Mouse (Mus musculus) hindbrain, embryonic 16.5 days (tissue): Measurements from ENCODE around the gene Aebp2. TPM values are rescaled to one million over a fixed set of nuclear protein-coding genes. Genes with fewer than 3 reads are reported as not detected.
"Not testable (repeated sequence)": the region's sequence is repeated elsewhere in the genome, so short reads cannot be mapped to it uniquely, and the experiment has no call there.

Experiments used
- ATAC-seq: fragments of 200-750 bp; cut with Nextera tagmentation; 2 replicates; pipeline ENCODE4 v1.8.0; 2017; ENCODE audit warnings: moderate TSS enrichment, moderate library complexity
- H3K27ac ChIP-seq: fragments of 300-500 bp; sonication (generic); 2 replicates; pipeline ENCODE4 v1.5.1; 2014; ENCODE audit warnings: low read depth, mild to moderate bottlenecking, control low read depth, low read length, moderate library complexity
- H3K27me3 ChIP-seq: fragments of 300-500 bp; sonication (generic); replicated peaks from 2 replicates; pipeline ENCODE4 v1.6.1; 2014; ENCODE audit warnings: low read length; ENCODE audit not compliant: control insufficient read depth, insufficient read depth
- H3K36me3 ChIP-seq: fragments of 300-500 bp; sonication (generic); 2 replicates; pipeline ENCODE4 v1.6.1; 2014; ENCODE audit warnings: mild to moderate bottlenecking, low read length, moderate library complexity, mixed read lengths; ENCODE audit not compliant: control insufficient read depth, insufficient read depth
- H3K4me1 ChIP-seq: fragments of 300-500 bp; sonication (generic); 2 replicates; pipeline ENCODE4 v1.6.1; 2014; ENCODE audit warnings: low read depth, low read length; ENCODE audit not compliant: control insufficient read depth, insufficient read depth
- H3K4me2 ChIP-seq: fragments of 300-500 bp; sonication (generic); 2 replicates; pipeline ENCODE4 v1.6.1; 2014; ENCODE audit warnings: mild to moderate bottlenecking, low read length, control low read depth, moderate library complexity
- H3K4me3 ChIP-seq: fragments of 300-500 bp; sonication (generic); 2 replicates; pipeline ENCODE4 v1.5.1; 2014; ENCODE audit warnings: mild to moderate bottlenecking, low read length, control low read depth, moderate library complexity
- H3K9ac ChIP-seq: fragments of 300-500 bp; sonication (generic); 2 replicates; pipeline ENCODE4 v1.6.1; 2014; ENCODE audit warnings: low read depth, mild to moderate bottlenecking, control low read depth, low read length, moderate library complexity
- H3K9me3 ChIP-seq: fragments of 300-500 bp; sonication (generic); 2 replicates; pipeline ENCODE4 v1.6.1; 2014; ENCODE audit warnings: mild to moderate bottlenecking, low read length, moderate library complexity; ENCODE audit not compliant: control insufficient read depth
- WGBS: fragments of 180-500 bp; shearing (Covaris S2); extraction: QIAGEN DNeasy Blood & Tissue Kit; methylation state at CpG from one replicate; pipeline ENCODE4 v1.1.7; 2014; 5-methylcytosine and 5-hydroxymethylcytosine counted together
- polyA plus RNA-seq: library from polyadenylated mRNA; unstranded; fragments of >200 nt; fragmentation: Nextera tagmentation; extraction: Ambion mirVana; gene quantifications from 2 replicates; pipeline ENCODE4 v1.2.1, GENCODE M21; 2015

The Aebp2 gene
- polyA plus RNA-seq = 6.2 and 7.7 TPM in 2 replicates

GRCm38 (mm10) chr6:140622391-140623225 lies at the start of gene Aebp2:
Aebp2 (plus strand) TSS chr6:140622663.
- H3K27me3 ChIP-seq = no peaks in the 10 kb centered on the region
- ATAC-seq = peak; percentile 9; the same call in 1 of the 2 replicates
- H3K4me1 ChIP-seq = peaks cover 25% of the 10 kb centered on the region
- WGBS = 47% methylated on average over 30 of the region's 30 CpGs
- no peaks in the 10 kb centered on the region for H3K9me3 ChIP-seq
- H3K4me3 ChIP-seq = peak within 1 kb of the TSS; percentile 95
- H3K4me2 ChIP-seq = peak within 1 kb of the TSS; percentile 71
- peak within 1 kb of the TSS; percentile 97 for H3K9ac ChIP-seq
- peak within 1 kb of the TSS; percentile 99 for H3K27ac ChIP-seq
- H3K36me3 ChIP-seq = no peaks in the 10 kb centered on the region

DNA sequence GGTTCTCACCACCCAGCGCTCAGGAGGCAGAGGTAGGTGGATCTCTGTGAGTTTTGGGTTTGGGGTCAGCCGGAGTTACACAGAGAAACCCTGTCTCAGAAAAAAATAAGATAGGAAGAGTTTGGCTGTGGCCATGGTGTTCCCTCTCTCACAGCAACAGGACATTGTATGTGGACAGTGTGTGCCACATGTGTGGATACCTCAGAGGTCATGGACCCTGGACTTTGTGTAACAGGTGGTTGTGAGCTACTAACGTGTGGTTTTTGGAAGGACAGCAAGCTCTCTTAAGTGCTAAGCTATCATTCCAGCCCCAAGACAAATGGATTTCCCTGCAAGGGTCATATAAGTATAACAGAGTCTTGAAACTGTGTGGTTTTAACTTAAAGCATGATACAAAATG lies 47.5 kb upstream of the Aebp2 start:
- no peaks in the 10 kb centered on the region for H3K27me3 ChIP-seq
- no peak overlapping the region for H3K27ac ChIP-seq
- no peak for ATAC-seq
- 93% methylated on average over 3 of the region's 3 CpGs for WGBS
- H3K4me1 ChIP-seq = no peaks in the 10 kb centered on the region
- H3K36me3 ChIP-seq = peaks cover 27% of the 10 kb centered on the region
- no peak overlapping the region for H3K9ac ChIP-seq
- no peak overlapping the region for H3K4me2 ChIP-seq
- H3K9me3 ChIP-seq = no peaks in the 10 kb centered on the region
- H3K4me3 ChIP-seq = no peak overlapping the region

GRCm38 (mm10) chr6:140576133-140576532 lies 46.3 kb upstream of the Aebp2 start:
- Histone ChIP-seq H3K4me3 (no peak overlapping the region), H3K27me3 (no peaks in the 10 kb centered on the region), H3K36me3 (peaks cover 27% of the 10 kb centered on the region), H3K9ac (no peak overlapping the region), H3K9me3 (no peaks in the 10 kb centered on the region), H3K27ac (no peak overlapping the region), H3K4me1 (no peaks in the 10 kb centered on the region), H3K4me2 (no peak overlapping the region)
- 91% methylated on average over 8 of the region's 8 CpGs for WGBS
- no peak for ATAC-seq

DNA sequence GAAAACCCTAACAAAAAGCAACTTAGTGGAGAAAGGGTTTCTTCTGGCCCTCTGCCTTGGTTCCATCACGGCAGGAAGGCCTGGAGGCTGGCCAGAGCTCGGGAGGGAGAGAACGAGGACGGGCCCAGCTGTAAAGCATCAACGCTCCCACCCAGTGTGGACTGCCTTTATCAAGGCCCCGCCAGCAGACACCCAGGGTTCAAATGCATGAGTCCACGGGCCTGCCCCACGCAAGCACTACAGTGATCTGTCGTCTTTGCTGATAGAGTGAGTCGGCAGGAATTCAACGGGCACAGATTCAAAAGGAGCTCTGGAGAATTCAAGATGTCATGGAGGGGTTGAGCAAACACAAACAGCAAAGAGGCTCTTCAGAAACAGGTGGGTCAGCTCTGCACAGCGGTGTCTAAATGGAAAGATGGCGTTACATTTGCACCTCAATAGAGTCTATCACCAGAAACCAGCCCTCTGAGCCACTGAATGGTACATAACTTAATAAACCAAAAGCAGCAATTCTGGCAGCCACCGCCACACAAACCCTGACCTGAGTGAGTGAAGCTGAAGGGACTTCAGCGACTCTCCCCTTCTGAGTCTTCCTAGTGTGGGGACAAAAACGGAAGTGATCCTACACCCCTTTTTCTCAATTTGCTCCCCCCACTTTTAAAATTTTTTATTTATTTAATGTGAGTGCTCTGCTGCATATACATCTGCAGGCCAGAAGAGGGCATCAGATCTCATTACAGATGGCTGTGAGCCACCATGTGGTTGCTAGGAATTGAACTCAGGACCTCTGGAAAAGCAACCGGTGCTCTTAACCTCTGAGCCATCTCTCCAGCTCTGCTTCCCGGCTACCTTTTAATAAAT lies 45.3 kb upstream of the Aebp2 start:
- no peak overlapping the region for H3K27ac ChIP-seq
- H3K9ac ChIP-seq = no peak overlapping the region
- 0 out of 2 replicates have a peak, but pooled peaks have one; percentile 35 for ATAC-seq
- no peak overlapping the region for H3K4me2 ChIP-seq
- H3K4me1 ChIP-seq = no peaks in the 10 kb centered on the region
- 62% methylated on average over 18 of the region's 18 CpGs for WGBS
- no peak overlapping the region for H3K4me3 ChIP-seq
- H3K36me3 ChIP-seq = peaks cover 25% of the 10 kb centered on the region
- no peaks in the 10 kb centered on the region for H3K9me3 ChIP-seq
- H3K27me3 ChIP-seq = no peaks in the 10 kb centered on the region

DNA sequence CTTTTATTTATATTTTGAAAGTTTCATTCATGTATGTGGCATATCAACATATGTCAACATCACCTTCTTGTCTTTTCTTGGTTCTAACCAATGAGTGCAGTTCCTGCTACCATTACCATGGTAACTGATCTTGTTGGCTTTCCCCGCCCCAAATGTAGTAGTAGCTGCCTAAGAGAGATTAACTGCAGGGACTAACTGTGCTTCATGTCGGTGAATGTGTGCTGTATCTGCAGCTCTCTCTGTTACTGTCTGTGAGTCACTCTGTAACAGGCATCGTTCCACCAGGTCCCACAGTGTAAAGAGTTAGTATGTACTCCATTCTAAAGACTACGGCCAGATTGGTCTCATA lies 44.7 kb upstream of the Aebp2 start:
- Histone ChIP-seq H3K27ac (no peak overlapping the region), H3K36me3 (peaks cover 27% of the 10 kb centered on the region), H3K4me2 (no peak overlapping the region), H3K27me3 (no peaks in the 10 kb centered on the region), H3K4me3 (no peak overlapping the region), H3K9me3 (no peaks in the 10 kb centered on the region), H3K9ac (no peak overlapping the region), H3K4me1 (no peaks in the 10 kb centered on the region)
- no peak for ATAC-seq
- WGBS = 94% methylated on average over 4 of the region's 4 CpGs

GRCm38 (mm10) chr6:140578985-140579384 lies 43.5 kb upstream of the Aebp2 start:
- peaks cover 23% of the 10 kb centered on the region for H3K36me3 ChIP-seq
- ATAC-seq, H3K27ac ChIP-seq, H3K4me3 ChIP-seq, H3K4me2 ChIP-seq, H3K4me1 ChIP-seq, H3K27me3 ChIP-seq, H3K9ac ChIP-seq, H3K9me3 ChIP-seq: not testable (repeated sequence)

DNA sequence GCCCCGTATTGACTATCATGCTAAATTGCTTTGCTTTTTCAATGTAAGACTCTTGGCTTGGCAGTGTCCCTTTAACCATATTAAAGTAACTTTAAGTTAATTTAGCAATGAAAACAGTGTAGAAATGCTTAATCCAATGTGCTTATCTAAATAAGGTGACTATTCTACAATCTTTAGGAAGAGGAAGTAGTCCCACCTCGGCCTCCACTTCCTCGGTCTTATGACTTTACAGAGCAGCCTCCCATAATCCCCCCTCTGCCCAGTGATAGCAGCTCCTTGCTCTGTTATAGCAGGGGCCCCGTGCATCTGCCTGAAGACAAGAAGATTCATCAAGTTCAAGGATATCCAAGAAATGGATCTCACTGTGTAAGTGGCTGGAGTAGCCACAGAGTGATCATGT lies 42.3 kb upstream of the Aebp2 start:
- ATAC-seq = no peak
- peaks cover 21% of the 10 kb centered on the region for H3K36me3 ChIP-seq
- no peaks in the 10 kb centered on the region for H3K27me3 ChIP-seq
- no peaks in the 10 kb centered on the region for H3K4me1 ChIP-seq
- no peak overlapping the region for H3K9ac ChIP-seq
- H3K9me3 ChIP-seq = no peaks in the 10 kb centered on the region
- H3K4me3 ChIP-seq = no peak overlapping the region
- WGBS = 96% methylated on average over 4 of the region's 4 CpGs
- H3K27ac ChIP-seq = no peak overlapping the region
- H3K4me2 ChIP-seq = no peak overlapping the region

- Histone ChIP-seq H3K27me3 (no peaks in the 10 kb centered on the region), H3K9me3 (no peaks in the 10 kb centered on the region), H3K4me2 (no peak overlapping the region), H3K4me1 (no peaks in the 10 kb centered on the region), H3K27ac (no peak overlapping the region), H3K36me3 (peaks cover 46% of the 10 kb centered on the region), H3K9ac (no peak overlapping the region), H3K4me3 (no peak overlapping the region)
- ATAC-seq = no peak; the same call in 1 of the 2 replicates
- WGBS = 87% methylated on average over 8 of the region's 8 CpGs
Measured at GRCm38 (mm10) chr6:140586714-140587259, 35.7 kb upstream of the Aebp2 start.

- no peak for ATAC-seq
- no peak overlapping the region for H3K4me2 ChIP-seq
- WGBS = 95% methylated on average over 5 of the region's 5 CpGs
- H3K27ac ChIP-seq = no peak overlapping the region
- H3K9ac ChIP-seq = no peak overlapping the region
- no peaks in the 10 kb centered on the region for H3K4me1 ChIP-seq
- H3K4me3 ChIP-seq = no peak overlapping the region
- no peaks in the 10 kb centered on the region for H3K9me3 ChIP-seq
- no peaks in the 10 kb centered on the region for H3K27me3 ChIP-seq
- H3K36me3 ChIP-seq = peaks cover 58% of the 10 kb centered on the region
Measured at GRCm38 (mm10) chr6:140591331-140591730, 31.1 kb upstream of the Aebp2 start.
